Mouse (Mus musculus) stomach, embryonic 15.5 days (tissue): ENCODE measurements at regions not wholly inside any gene's neighbourhood (a gene's known extent, or its start where the extent isn't known, plus 50 kb on each side); places are given as distances from the start of the nearest gene placed in this dataset.
A peak's percentile ranks its signal among the peaks of the same experiment; 100 is the strongest.

Source experiments
- ATAC-seq: fragments of 200-750 bp; cut with Nextera tagmentation; 2 replicates; pipeline ENCODE4 v1.8.0; 2017; ENCODE audit warnings: low read depth, moderate number of reproducible peaks, moderate TSS enrichment; ENCODE audit not compliant: insufficient read depth, low FRiP score
- H3K27ac ChIP-seq: fragments of 300-500 bp; sonication (generic); 2 replicates; pipeline ENCODE4 v1.5.1; 2015; ENCODE audit warnings: mild to moderate bottlenecking, inconsistent platforms
- H3K27me3 ChIP-seq: fragments of 300-500 bp; sonication (generic); replicated peaks from 2 replicates; pipeline ENCODE4 v1.6.1; 2015; ENCODE audit warnings: inconsistent platforms
- H3K36me3 ChIP-seq: fragments of 300-500 bp; sonication (generic); 2 replicates; pipeline ENCODE4 v1.6.1; 2015; ENCODE audit warnings: inconsistent platforms
- H3K4me1 ChIP-seq: fragments of 300-500 bp; sonication (generic); 2 replicates; pipeline ENCODE4 v1.6.1; 2015; ENCODE audit warnings: inconsistent platforms
- H3K4me2 ChIP-seq: fragments of 300-500 bp; sonication (generic); 2 replicates; pipeline ENCODE4 v1.6.1; 2015; ENCODE audit warnings: mild to moderate bottlenecking, inconsistent platforms
- H3K4me3 ChIP-seq: fragments of 300-500 bp; sonication (generic); replicated peaks from 2 replicates; pipeline ENCODE4 v1.5.1; 2015; ENCODE audit warnings: inconsistent platforms
- H3K9ac ChIP-seq: fragments of 300-500 bp; sonication (generic); 2 replicates; pipeline ENCODE4 v1.6.1; 2015; ENCODE audit warnings: inconsistent platforms
- H3K9me3 ChIP-seq: fragments of 300-500 bp; sonication (generic); 2 replicates; pipeline ENCODE4 v1.6.1; 2016; ENCODE audit warnings: inconsistent platforms
- WGBS: fragments of 180-500 bp; shearing (Covaris S2); methylation state at CpG from one replicate; pipeline ENCODE4 v1.1.7; 2015; 5-methylcytosine and 5-hydroxymethylcytosine counted together

GRCm38 (mm10) chrX:12284741-12285140, 124.6 kb upstream of the Bcor start:
- Histone ChIP-seq H3K9ac (no peak overlapping the region), H3K4me2 (no peak overlapping the region), H3K4me1 (no peaks in the 10 kb centered on the region), H3K27ac (no peak overlapping the region), H3K36me3 (no peaks in the 10 kb centered on the region), H3K4me3 (no peak overlapping the region), H3K9me3 (no peaks in the 10 kb centered on the region), H3K27me3 (no peaks in the 10 kb centered on the region; the same call in 1 of the 2 replicates)
- ATAC-seq: no peak
- 70% methylated on average over 4 of the region's 4 CpGs for WGBS

GRCm38 (mm10) chrX:12285141-12285540, 125.0 kb upstream of the Bcor start:
- H3K4me1 ChIP-seq: no peaks in the 10 kb centered on the region
- no peaks in the 10 kb centered on the region for H3K9me3 ChIP-seq
- H3K27ac ChIP-seq: no peak overlapping the region
- no peaks in the 10 kb centered on the region; the same call in 1 of the 2 replicates for H3K27me3 ChIP-seq
- no peak for ATAC-seq
- no peak overlapping the region for H3K9ac ChIP-seq
- WGBS: 32% methylated on average over 5 of the region's 5 CpGs
- no peaks in the 10 kb centered on the region for H3K36me3 ChIP-seq
- H3K4me2 ChIP-seq: no peak overlapping the region
- H3K4me3 ChIP-seq: no peak overlapping the region

- Histone ChIP-seq H3K9ac (no peak overlapping the region), H3K36me3 (no peaks in the 10 kb centered on the region), H3K4me1 (no peaks in the 10 kb centered on the region), H3K9me3 (no peaks in the 10 kb centered on the region), H3K27me3 (no peaks in the 10 kb centered on the region; the same call in 1 of the 2 replicates), H3K4me3 (no peak overlapping the region), H3K4me2 (no peak overlapping the region), H3K27ac (no peak overlapping the region)
- WGBS: 44% methylated on average over 23 of the region's 24 CpGs
- no peak for ATAC-seq
These were observed 126.1 kb upstream of the Bcor start for GRCm38 (mm10) chrX:12285976-12286909.

- Histone ChIP-seq H3K27ac (no peak overlapping the region), H3K9me3 (no peaks in the 10 kb centered on the region), H3K4me2 (no peak overlapping the region), H3K4me1 (no peaks in the 10 kb centered on the region), H3K9ac (no peak overlapping the region), H3K4me3 (no peak overlapping the region), H3K27me3 (no peaks in the 10 kb centered on the region; the same call in 1 of the 2 replicates), H3K36me3 (no peaks in the 10 kb centered on the region)
- ATAC-seq: no peak
- WGBS: 38% methylated on average over 18 of the region's 18 CpGs
These were observed 126.9 kb upstream of the Bcor start for GRCm38 (mm10) chrX:12286910-12287522.

GRCm38 (mm10) chrX:12287656-12288561, 127.8 kb upstream of the Bcor start:
- 30% methylated on average over 17 of the region's 17 CpGs for WGBS
- H3K27me3 ChIP-seq: no peaks in the 10 kb centered on the region; the same call in 1 of the 2 replicates
- H3K36me3 ChIP-seq: no peaks in the 10 kb centered on the region
- no peaks in the 10 kb centered on the region for H3K9me3 ChIP-seq
- no peak overlapping the region for H3K9ac ChIP-seq
- H3K4me1 ChIP-seq: no peaks in the 10 kb centered on the region
- no peak for ATAC-seq
- no peak overlapping the region for H3K4me3 ChIP-seq
- no peak overlapping the region for H3K27ac ChIP-seq
- no peak overlapping the region for H3K4me2 ChIP-seq

- no peak overlapping the region for H3K4me3 ChIP-seq
- H3K4me1 ChIP-seq: no peaks in the 10 kb centered on the region
- H3K36me3 ChIP-seq: no peaks in the 10 kb centered on the region
- 46% methylated on average over 5 of the region's 5 CpGs for WGBS
- ATAC-seq: no peak
- H3K9me3 ChIP-seq: no peaks in the 10 kb centered on the region
- H3K9ac ChIP-seq: no peak overlapping the region
- no peak overlapping the region for H3K4me2 ChIP-seq
- H3K27ac ChIP-seq: no peak overlapping the region
- H3K27me3 ChIP-seq: no peaks in the 10 kb centered on the region; the same call in 1 of the 2 replicates
These were observed 128.5 kb upstream of the Bcor start for GRCm38 (mm10) chrX:12288562-12289117.

- Histone ChIP-seq H3K4me2 (no peak overlapping the region), H3K27me3 (no peaks in the 10 kb centered on the region), H3K36me3 (no peaks in the 10 kb centered on the region), H3K9ac (no peak overlapping the region), H3K4me1 (no peaks in the 10 kb centered on the region), H3K9me3 (no peaks in the 10 kb centered on the region), H3K27ac (no peak overlapping the region), H3K4me3 (no peak overlapping the region)
- WGBS: 38% methylated on average over 2 of the region's 2 CpGs
- ATAC-seq: no peak
These were observed 133.0 kb upstream of the Bcor start for GRCm38 (mm10) chrX:12293146-12293545.

GRCm38 (mm10) chrX:12294452-12294851, 134.3 kb upstream of the Bcor start:
- no peak overlapping the region for H3K4me2 ChIP-seq
- H3K36me3 ChIP-seq: no peaks in the 10 kb centered on the region
- H3K9ac ChIP-seq: no peak overlapping the region
- H3K27ac ChIP-seq: no peak overlapping the region
- no peaks in the 10 kb centered on the region for H3K27me3 ChIP-seq
- H3K9me3 ChIP-seq: no peaks in the 10 kb centered on the region
- WGBS: 62% methylated on average over 9 of the region's 9 CpGs
- no peaks in the 10 kb centered on the region for H3K4me1 ChIP-seq
- H3K4me3 ChIP-seq: no peak overlapping the region
- ATAC-seq: no peak

GRCm38 (mm10) chrX:12294941-12295340, 134.8 kb upstream of the Bcor start:
- H3K4me2 ChIP-seq: no peak overlapping the region
- H3K4me3 ChIP-seq: no peak overlapping the region
- H3K9me3 ChIP-seq: no peaks in the 10 kb centered on the region
- no peak overlapping the region for H3K9ac ChIP-seq
- ATAC-seq: no peak
- 33% methylated on average over 6 of the region's 6 CpGs for WGBS
- no peaks in the 10 kb centered on the region for H3K4me1 ChIP-seq
- no peaks in the 10 kb centered on the region for H3K36me3 ChIP-seq
- no peak overlapping the region for H3K27ac ChIP-seq
- no peaks in the 10 kb centered on the region for H3K27me3 ChIP-seq

- Histone ChIP-seq H3K4me1 (no peaks in the 10 kb centered on the region), H3K27ac (no peak overlapping the region), H3K27me3 (no peaks in the 10 kb centered on the region), H3K9me3 (no peaks in the 10 kb centered on the region), H3K9ac (no peak overlapping the region), H3K4me2 (no peak overlapping the region), H3K4me3 (no peak overlapping the region), H3K36me3 (no peaks in the 10 kb centered on the region)
- ATAC-seq: peak; percentile 79; the same call in 1 of the 2 replicates
- 67% methylated on average over 9 of the region's 9 CpGs for WGBS
These were observed 136.3 kb upstream of the Bcor start for GRCm38 (mm10) chrX:12296264-12297053.

GRCm38 (mm10) chrX:12298609-12299008, 138.5 kb upstream of the Bcor start:
- Histone ChIP-seq H3K9me3 (no peaks in the 10 kb centered on the region), H3K27me3 (no peaks in the 10 kb centered on the region), H3K9ac (no peak overlapping the region), H3K4me1 (no peaks in the 10 kb centered on the region), H3K36me3 (no peaks in the 10 kb centered on the region), H3K27ac (no peak overlapping the region), H3K4me2 (no peak overlapping the region), H3K4me3 (no peak overlapping the region)
- WGBS: 79% methylated on average over 5 of the region's 5 CpGs
- ATAC-seq: no peak
